Mouse (Mus musculus): Measurements from ENCODE around the gene Tcte2.

The Tcte2 gene

GRCm38 (mm10) chr17:13721372-13721771 lies 40.3 kb downstream of the Tcte2 start:
- in situ Hi-C loops (cut with MboI, MseI): loop anchor here (10.0 kb wide), 1 partner anchor 803 kb away; no protein-coding TSS in a partner anchor

DNA sequence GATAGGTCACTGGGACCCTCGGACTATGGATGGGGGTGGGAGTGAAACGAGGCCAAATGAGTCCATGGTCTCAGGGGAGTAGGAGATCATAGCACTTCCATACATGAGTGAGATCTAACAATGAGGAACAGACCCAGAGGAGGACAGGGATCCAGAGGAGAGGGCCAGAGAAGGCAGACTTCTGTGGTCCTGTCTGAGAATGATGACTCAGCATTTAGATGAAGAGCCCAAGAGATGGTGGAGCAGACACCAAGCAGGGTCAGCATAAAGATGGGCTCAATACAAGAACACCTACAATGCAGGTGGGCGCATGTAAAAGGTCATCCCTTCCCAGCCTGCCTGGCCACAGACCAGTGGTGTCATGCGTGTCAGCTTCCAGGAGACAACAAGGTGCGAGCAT lies 41.4 kb downstream of the Tcte2 start:
- in situ Hi-C loops (cut with MboI, MseI): loop anchor here (10.0 kb wide), 1 partner anchor 805 kb away; no protein-coding TSS in a partner anchor

DNA sequence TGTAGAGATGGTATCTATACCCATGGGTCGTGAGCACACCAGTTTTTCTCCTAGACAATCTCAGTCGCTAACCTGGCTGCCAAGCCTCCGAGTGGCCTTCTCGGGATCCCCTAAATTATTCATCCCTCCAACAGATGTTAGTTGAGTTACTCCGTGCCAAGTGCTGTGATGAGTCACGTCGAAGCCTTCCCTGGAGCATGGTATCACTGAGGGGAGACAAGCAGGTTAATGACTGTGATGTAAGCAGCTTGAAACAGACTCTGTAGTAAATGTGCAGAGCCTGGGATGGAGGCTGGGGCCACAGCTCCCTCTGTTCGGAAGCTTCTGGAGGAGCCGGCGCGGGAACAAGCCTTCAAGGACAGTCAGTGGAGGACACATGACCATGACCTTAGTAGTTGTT lies 44.2 kb downstream of the Tcte2 start:
- in situ Hi-C loops (cut with MboI, MseI): loop anchor here (5.0 kb wide), 1 partner anchor 125 kb away; no protein-coding TSS in a partner anchor

- in situ Hi-C loops (cut with MboI, MseI): loop anchor here (5.0 kb wide), 1 partner anchor 124 kb away; no protein-coding TSS in a partner anchor
These were observed 45.3 kb downstream of the Tcte2 start for GRCm38 (mm10) chr17:13716336-13716735.

- in situ Hi-C loops (cut with MboI, MseI): loop anchor here (5.0 kb wide), 1 partner anchor 123 kb away; no protein-coding TSS in a partner anchor
These were observed 46.1 kb downstream of the Tcte2 start for GRCm38 (mm10) chr17:13715511-13715910.

GRCm38 (mm10) chr17:13714654-13715053 lies 47.0 kb downstream of the Tcte2 start:
- in situ Hi-C loops (cut with MboI, MseI): loop anchor here (5.0 kb wide), 1 partner anchor 122 kb away; no protein-coding TSS in a partner anchor

DNA sequence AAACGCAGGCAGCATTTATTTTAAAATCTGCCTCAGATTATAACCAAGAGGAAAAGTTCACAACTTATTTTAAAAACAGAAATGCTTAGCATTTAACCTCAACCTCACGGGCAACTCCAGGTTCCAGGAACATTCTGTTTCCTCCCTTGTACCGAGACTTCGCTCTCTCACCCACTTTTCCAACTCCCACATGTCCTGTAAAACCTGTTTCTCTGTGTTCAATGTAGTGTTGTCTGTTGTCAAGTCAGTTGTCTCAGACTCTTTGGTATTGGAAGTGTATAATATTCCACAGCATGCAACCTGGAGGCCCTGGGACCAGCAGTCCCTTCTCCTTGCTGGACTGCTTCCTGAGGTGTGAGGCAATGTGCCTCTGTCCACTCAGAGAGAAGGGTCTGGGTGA lies 47.5 kb downstream of the Tcte2 start:
- in situ Hi-C loops (cut with MboI, MseI): no loop called here

- in situ Hi-C loops (cut with MboI, MseI): no loop called here
These were observed 49.1 kb downstream of the Tcte2 start for GRCm38 (mm10) chr17:13712518-13712917.

GRCm38 (mm10) chr17:13712116-13712515 lies 49.5 kb downstream of the Tcte2 start:
- in situ Hi-C loops (cut with MboI, MseI): no loop called here

- in situ Hi-C loops (cut with MboI, MseI): no loop called here
These were observed 50.5 kb downstream of the Tcte2 start for GRCm38 (mm10) chr17:13711173-13711572.

DNA sequence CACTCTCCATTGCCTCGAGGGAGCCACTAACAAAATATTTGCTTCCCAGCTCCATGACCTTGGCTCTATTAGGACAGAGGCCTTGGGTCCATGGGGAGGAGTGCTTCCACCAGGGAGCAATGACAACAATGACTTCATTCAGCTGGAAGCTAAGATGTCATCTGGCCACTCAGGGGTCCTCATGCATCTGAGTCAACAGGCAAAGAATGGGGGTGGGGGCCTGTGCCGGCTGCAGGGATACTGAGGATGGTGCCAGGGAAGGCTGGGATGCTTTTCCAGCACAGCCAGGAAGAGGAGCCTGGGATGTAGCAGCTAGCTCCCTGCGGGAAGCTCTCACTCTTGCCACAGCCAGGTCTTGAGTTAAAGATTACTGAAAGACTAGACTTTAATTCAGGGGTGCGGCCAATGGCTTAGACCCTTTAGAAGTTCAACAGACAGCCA lies 56.1 kb downstream of the Tcte2 start:
- in situ Hi-C loops (cut with MboI, MseI): no loop called here

- in situ Hi-C loops (cut with MboI, MseI): no loop called here
These were observed 57.9 kb downstream of the Tcte2 start for GRCm38 (mm10) chr17:13703611-13704320.

- in situ Hi-C loops (cut with MboI, MseI): no loop called here
These were observed 61.3 kb downstream of the Tcte2 start for GRCm38 (mm10) chr17:13700131-13701016.

GRCm38 (mm10) chr17:13699716-13700115 lies 61.9 kb downstream of the Tcte2 start:
- in situ Hi-C loops (cut with MboI, MseI): no loop called here

DNA sequence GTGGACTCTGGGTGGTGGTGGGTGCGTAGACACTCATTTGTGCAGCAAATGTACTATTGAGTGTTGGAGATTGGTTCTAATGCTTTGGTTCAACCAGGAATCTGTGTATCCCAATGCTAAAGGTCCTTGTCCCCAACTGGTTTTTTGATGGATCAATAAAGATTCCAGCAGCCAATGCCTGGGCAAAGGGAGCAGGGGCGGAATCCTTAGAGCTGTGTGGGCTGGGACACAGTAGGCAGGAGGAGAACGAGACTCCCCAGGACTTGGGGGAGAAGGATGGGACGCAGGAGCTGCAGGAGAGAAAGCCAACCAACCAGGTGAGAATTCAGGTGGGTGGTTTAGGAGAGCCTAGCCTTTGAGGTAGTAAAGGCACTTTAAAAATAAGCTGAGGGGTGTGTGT lies 63.4 kb downstream of the Tcte2 start:
- in situ Hi-C loops (cut with MboI, MseI): no loop called here

DNA sequence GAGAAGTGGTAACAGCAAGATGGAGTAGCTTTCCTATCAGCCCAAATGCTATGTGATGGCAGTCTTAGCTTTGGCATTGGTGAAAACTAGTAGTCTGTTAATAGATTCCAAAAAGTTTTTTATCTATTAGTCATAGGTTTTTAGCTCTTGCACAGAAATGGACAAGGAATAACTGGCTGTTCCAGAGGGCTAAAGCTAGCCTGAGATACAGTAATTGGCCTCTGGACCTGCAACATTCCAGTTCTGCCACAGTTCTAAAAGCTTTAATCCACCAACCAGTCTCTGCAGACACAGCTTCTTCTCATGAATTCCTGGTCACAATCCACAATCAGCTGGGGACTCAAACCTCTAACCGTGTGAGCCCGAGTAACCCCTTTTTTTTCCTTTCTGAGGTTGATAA lies 64.0 kb downstream of the Tcte2 start:
- in situ Hi-C loops (cut with MboI, MseI): no loop called here

GRCm38 (mm10) chr17:13695881-13696280 lies 65.7 kb downstream of the Tcte2 start:
- in situ Hi-C loops (cut with MboI, MseI): no loop called here

- in situ Hi-C loops (cut with MboI, MseI): no loop called here
These were observed 66.4 kb downstream of the Tcte2 start for GRCm38 (mm10) chr17:13695211-13695610.

DNA sequence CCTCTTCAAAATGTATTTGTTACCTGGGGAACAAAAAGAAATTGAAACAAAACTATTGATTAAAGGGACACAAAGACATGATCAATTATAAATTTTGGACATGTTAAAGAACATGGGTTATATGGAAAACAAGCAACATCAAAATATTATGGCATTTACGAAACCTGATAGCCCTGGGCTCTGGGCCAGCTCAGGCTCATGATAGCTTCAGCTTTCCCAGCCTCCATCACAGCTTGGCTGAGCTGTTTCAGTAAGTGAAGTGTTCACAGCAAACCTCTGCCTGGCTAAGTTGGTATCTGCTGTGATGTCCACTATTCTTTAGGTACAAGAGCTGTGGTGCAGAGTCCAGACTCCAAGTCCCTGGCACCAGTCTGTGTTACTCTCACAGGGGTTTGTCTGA lies 67.4 kb downstream of the Tcte2 start:
- in situ Hi-C loops (cut with MboI, MseI): no loop called here

DNA sequence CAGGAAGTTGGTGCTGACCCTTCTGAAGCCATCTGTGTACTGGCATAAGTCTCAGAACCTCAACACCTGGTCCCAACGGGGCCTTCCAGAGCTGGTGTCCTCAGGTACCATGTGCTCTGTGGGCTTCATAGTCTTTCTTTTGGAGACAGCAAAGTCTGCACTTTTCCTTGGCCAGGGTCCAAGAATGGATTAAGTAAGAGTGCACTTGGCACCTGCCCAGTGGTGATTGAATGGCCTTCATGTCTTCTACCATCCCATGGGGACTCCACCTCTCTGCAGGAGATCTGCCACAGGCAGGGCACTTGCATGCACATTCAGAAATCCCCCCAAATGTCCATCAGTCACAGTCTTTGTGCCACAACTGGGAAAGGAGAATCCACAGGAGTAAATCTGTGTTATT lies 74.0 kb downstream of the Tcte2 start:
- in situ Hi-C loops (cut with MboI, MseI): loop anchor here (10.0 kb wide), 1 partner anchor 773 kb away; the partner anchor contains the start of genes Mrpl18, Pnldc1 and Tcp1

GRCm38 (mm10) chr17:13687086-13687485 lies 74.5 kb downstream of the Tcte2 start:
- in situ Hi-C loops (cut with MboI, MseI): loop anchor here (10.0 kb wide), 1 partner anchor 772 kb away; the partner anchor contains the start of genes Mrpl18, Pnldc1 and Tcp1

- in situ Hi-C loops (cut with MboI, MseI): loop anchor here (10.0 kb wide), 1 partner anchor 771 kb away; the partner anchor contains the start of genes Mrpl18, Pnldc1 and Tcp1
These were observed 76.0 kb downstream of the Tcte2 start for GRCm38 (mm10) chr17:13685621-13686020.

Data from regulatory T cell (primary cell).